Mouse (Mus musculus): ENCODE measurements around the gene Ltbp1. TPM values are rescaled to one million over a fixed set of nuclear protein-coding genes. Genes with fewer than 3 reads are reported as not detected.

Gene Ltbp1
- total and polyA plus RNA-seq, 3 experiments = 17.2 to 40.4 (median 39.9) TPM

DNA sequence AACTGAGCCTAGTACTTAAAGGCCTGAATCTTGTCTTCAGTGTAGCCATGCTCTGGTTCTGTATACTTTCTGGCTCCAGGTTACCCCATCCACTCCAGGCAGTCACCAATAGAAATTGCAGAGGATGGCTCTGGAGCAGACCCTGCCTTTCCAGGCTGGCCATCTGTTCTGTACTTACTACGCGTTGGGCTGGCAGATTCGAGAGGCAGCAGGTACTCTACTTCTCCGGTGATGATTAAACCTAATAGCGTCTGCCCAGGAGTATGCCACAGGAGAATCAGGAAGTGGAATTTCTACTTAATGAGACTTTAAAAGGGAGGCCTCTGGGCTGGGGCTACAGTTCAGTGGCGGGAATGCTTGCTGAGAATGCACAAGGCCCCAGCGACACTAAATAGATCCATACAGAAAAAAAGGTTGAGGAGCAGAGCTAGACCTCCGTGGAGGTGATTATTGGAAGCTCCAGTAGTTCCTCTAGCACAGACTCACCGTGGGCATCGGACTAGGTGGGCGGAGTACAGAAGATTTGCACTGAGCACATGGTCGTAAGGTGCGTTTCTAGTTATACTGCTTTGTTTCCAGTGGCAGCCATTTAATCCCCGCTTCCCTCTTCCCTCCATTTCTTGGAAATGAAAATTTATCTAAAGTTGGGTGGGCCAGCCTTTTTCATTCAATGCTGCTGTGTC, 177.1 kb downstream of the Ltbp1 start:
- no peak overlapping the region for H3K27ac ChIP-seq
- intact Hi-C loops (cut with DNase I) = no loop called here

DNA sequence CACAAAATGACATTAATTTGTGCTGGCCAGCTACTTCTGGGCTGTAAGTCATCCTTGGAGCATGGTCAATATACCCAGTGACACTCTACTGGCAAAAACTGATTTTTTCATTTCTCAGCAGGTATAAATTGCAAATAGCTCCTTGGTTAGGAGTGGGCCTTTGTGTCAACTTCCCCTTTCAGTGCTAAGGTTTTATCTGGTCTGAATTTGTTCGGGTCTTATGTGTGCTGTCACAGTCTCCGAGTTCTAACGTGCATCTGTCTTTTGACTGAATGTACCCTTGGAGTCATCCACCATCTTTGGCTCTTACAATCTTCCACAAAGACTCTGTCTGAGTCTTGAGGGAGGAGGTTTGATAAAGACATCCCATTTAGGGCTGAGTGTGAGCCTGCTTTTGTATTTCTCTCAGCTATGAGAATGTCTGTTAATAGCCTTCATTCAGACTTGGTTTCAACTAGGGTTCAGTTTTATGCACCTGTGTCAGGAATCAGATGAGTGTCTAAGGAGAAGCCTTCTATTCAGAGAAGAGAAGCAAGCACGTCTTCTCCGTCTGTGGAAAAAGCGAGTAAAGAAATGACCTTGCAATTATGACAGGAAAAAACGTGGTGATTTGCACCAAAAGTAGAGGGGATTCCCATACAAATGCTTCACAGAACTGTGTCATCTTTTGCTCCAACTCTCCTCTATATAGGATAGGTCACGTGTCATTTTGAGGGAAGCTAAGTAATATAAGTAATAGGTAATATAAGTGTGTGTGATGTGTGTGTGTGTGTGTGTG, 181.6 kb downstream of the Ltbp1 start:
- no peaks in the 10 kb centered on the region for H3K36me3 ChIP-seq (ENCODE audit: control insufficient read depth, insufficient read depth, low read length)
- no peak for TF ChIP-seq EP300 (IDR thresholded peaks at IDR 0.05; ENCODE audit: insufficient read depth, low read depth, low read length)
- no peak for TF ChIP-seq CTCF (IDR thresholded peaks at IDR 0.05)
- TF ChIP-seq POLR2A (IDR thresholded peaks at IDR 0.05; ENCODE audit: insufficient read depth, low read depth, low read length) = no peak
- H3K9ac ChIP-seq (ENCODE audit: low read depth, low read length) = no peak overlapping the region
- 89% methylated on average over 8 of the region's 8 CpGs for WGBS
- intact Hi-C loops (cut with DNase I) = no loop called here
- no peak overlapping the region for H3K27ac ChIP-seq
- DNase-seq = no peak
- H3K27me3 ChIP-seq (ENCODE audit: control insufficient read depth, insufficient read depth, low read length) = no peaks in the 10 kb centered on the region
- peaks cover 3% of the 10 kb centered on the region; the same call in 1 of the 2 replicates for H3K4me1 ChIP-seq (ENCODE audit: control insufficient read depth, insufficient read depth, low read length)
- H3K4me3 ChIP-seq = no peak overlapping the region
- H3K79me2 ChIP-seq (replicated peaks; ENCODE audit: control insufficient read depth, insufficient read depth, low read length) = no peaks in the 10 kb centered on the region

More for the DNA sequence above, 177.1 kb downstream of the Ltbp1 start:
- no peaks in the 10 kb centered on the region for H3K79me2 ChIP-seq (replicated peaks; ENCODE audit: control insufficient read depth, insufficient read depth, low read length)
- no peak for TF ChIP-seq POLR2A (IDR thresholded peaks at IDR 0.05; ENCODE audit: insufficient read depth, low read depth, low read length)
- TF ChIP-seq EP300 (IDR thresholded peaks at IDR 0.05; ENCODE audit: insufficient read depth, low read depth, low read length) = no peak
- TF ChIP-seq CTCF (IDR thresholded peaks at IDR 0.05) = no peak
- no peaks in the 10 kb centered on the region for H3K27me3 ChIP-seq (ENCODE audit: control insufficient read depth, insufficient read depth, low read length)
- WGBS = 94% methylated on average over 14 of the region's 14 CpGs
- no peaks in the 10 kb centered on the region for H3K36me3 ChIP-seq (ENCODE audit: control insufficient read depth, insufficient read depth, low read length)
- no peak overlapping the region for H3K9ac ChIP-seq (ENCODE audit: low read depth, low read length)
- H3K4me3 ChIP-seq = no peak overlapping the region
- no peak for DNase-seq
- peaks cover 2% of the 10 kb centered on the region; the same call in 1 of the 2 replicates for H3K4me1 ChIP-seq (ENCODE audit: control insufficient read depth, insufficient read depth, low read length)

DNA sequence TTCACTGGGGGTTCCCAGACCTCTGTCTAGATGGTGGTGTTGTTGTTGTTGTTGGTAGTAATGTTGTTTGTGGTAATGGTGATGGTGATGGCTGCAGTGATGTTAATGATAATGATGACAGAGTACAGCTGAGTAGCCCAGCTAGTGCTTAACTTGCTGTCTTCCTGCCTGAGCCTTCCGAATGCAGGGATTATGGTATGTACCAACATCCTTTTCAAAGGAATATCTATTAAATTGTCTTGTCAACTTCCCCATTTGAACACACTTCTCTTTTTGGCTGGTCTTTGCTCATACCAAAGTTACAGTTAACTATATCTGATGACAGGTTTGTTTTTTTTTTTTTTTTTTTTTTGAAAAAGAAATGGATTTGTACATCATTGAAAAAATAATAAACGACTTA, 191.6 kb downstream of the Ltbp1 start:
- TF ChIP-seq POLR2A (IDR thresholded peaks at IDR 0.05; ENCODE audit: insufficient read depth, low read depth, low read length) (no peak), CTCF (IDR thresholded peaks at IDR 0.05) (no peak), EP300 (IDR thresholded peaks at IDR 0.05; ENCODE audit: insufficient read depth, low read depth, low read length) (no peak)
- H3K36me3 ChIP-seq (ENCODE audit: control insufficient read depth, insufficient read depth, low read length) = no peaks in the 10 kb centered on the region
- no peaks in the 10 kb centered on the region; the same call in 1 of the 2 replicates for H3K79me2 ChIP-seq (replicated peaks; ENCODE audit: control insufficient read depth, insufficient read depth, low read length)
- intact Hi-C loops (cut with DNase I) = no loop called here
- H3K4me3 ChIP-seq = no peak overlapping the region
- DNase-seq = no peak
- H3K27me3 ChIP-seq (ENCODE audit: control insufficient read depth, insufficient read depth, low read length) = no peaks in the 10 kb centered on the region
- 84% methylated on average over 2 of the region's 2 CpGs for whole genome bisulfite sequencing
- H3K4me1 ChIP-seq (ENCODE audit: control insufficient read depth, insufficient read depth, low read length) = peaks cover 2% of the 10 kb centered on the region
- no peak overlapping the region for H3K27ac ChIP-seq
- no peak overlapping the region for H3K9ac ChIP-seq (ENCODE audit: low read depth, low read length)

DNA sequence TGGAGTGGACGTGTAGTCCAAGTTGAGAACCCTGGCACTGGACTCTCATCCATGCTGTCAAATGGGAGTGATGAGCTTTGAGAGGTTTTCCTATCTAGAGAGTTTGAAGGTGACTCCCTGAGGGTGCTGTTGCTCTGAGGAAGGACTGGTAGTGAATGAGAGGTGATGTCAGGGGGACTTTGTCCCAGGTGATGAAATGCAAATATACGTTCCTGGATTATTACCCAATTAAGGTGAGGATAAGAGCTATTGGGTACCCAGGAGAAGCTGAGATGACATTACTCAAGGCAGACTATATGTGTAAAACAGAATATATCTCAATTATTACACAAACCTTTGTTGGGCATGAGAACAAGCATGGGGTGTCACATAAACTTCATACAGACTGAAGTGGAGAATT, 193.4 kb downstream of the Ltbp1 start:
- 83% methylated on average over 2 of the region's 2 CpGs for WGBS
- DNase-seq = no peak
- Histone ChIP-seq H3K79me2 (replicated peaks; ENCODE audit: control insufficient read depth, insufficient read depth, low read length) (no peaks in the 10 kb centered on the region; the same call in 1 of the 2 replicates), H3K4me1 (ENCODE audit: control insufficient read depth, insufficient read depth, low read length) (peaks cover 2% of the 10 kb centered on the region), H3K9ac (ENCODE audit: low read depth, low read length) (no peak overlapping the region), H3K27me3 (ENCODE audit: control insufficient read depth, insufficient read depth, low read length) (no peaks in the 10 kb centered on the region), H3K27ac (no peak overlapping the region), H3K4me3 (no peak overlapping the region), H3K36me3 (ENCODE audit: control insufficient read depth, insufficient read depth, low read length) (peaks cover 3% of the 10 kb centered on the region)
- intact Hi-C loops (cut with DNase I) = no loop called here
- TF ChIP-seq POLR2A (IDR thresholded peaks at IDR 0.05; ENCODE audit: insufficient read depth, low read depth, low read length) (no peak), EP300 (IDR thresholded peaks at IDR 0.05; ENCODE audit: insufficient read depth, low read depth, low read length) (no peak), CTCF (IDR thresholded peaks at IDR 0.05) (no peak)

DNA sequence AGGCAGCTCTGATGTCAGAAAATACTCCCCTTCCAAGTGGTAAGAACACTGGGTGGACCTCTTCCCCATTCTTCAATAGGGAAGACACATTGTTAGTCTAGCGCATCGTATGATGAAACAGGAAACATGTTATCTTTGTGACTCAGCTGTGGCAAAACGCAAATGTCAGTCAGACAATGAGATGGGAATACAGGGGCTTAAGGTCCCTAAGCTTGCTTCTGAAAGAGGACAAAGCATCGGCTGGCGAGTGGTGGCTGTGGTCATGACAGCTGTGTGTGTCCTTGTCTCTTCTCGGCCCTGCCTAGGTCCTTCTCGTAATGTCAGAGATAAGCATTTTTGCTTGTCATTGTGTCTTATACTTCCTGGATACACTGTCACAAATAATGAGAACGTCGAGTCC, 194.3 kb downstream of the Ltbp1 start:
- Histone ChIP-seq H3K4me3 (no peak overlapping the region), H3K4me1 (ENCODE audit: control insufficient read depth, insufficient read depth, low read length) (peaks cover 2% of the 10 kb centered on the region), H3K27me3 (ENCODE audit: control insufficient read depth, insufficient read depth, low read length) (no peaks in the 10 kb centered on the region), H3K36me3 (ENCODE audit: control insufficient read depth, insufficient read depth, low read length) (peaks cover 4% of the 10 kb centered on the region), H3K9ac (ENCODE audit: low read depth, low read length) (no peak overlapping the region), H3K79me2 (replicated peaks; ENCODE audit: control insufficient read depth, insufficient read depth, low read length) (no peaks in the 10 kb centered on the region; the same call in 1 of the 2 replicates), H3K27ac (no peak overlapping the region)
- TF ChIP-seq POLR2A (IDR thresholded peaks at IDR 0.05; ENCODE audit: insufficient read depth, low read depth, low read length) = no peak
- TF ChIP-seq EP300 (IDR thresholded peaks at IDR 0.05; ENCODE audit: insufficient read depth, low read depth, low read length) = no peak
- no peak for TF ChIP-seq CTCF (IDR thresholded peaks at IDR 0.05)
- peak in 1 of 2 experiments; percentile 7 for DNase-seq
- intact Hi-C loops (cut with DNase I) = no loop called here
- 31% methylated on average over 9 of the region's 9 CpGs for WGBS

DNA sequence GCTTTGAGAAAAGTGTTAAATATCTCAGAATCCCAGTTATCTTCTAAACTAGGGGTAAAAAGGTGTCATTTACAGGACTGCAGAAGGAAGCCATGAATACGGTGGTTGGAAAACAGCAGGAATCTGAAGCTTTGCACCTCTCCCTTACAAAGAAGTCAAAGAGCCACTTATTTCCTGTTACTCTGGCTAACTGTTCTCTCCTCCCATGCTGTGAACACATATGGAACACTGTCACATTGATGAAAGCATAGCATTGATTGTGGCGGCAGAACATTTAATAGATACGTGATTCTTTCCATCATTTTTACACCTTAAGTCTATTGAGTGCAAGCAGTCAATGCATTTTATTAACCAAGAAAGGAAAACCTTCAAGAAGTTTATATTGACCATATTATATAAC, 196.9 kb downstream of the Ltbp1 start:
- intact Hi-C loops (cut with DNase I) = no loop called here
- no peaks in the 10 kb centered on the region; the same call in 1 of the 2 replicates for H3K79me2 ChIP-seq (replicated peaks; ENCODE audit: control insufficient read depth, insufficient read depth, low read length)
- no peak for DNase-seq
- H3K4me1 ChIP-seq (ENCODE audit: control insufficient read depth, insufficient read depth, low read length) = peaks cover 2% of the 10 kb centered on the region
- no peak overlapping the region for H3K4me3 ChIP-seq
- H3K27ac ChIP-seq = no peak overlapping the region
- 86% methylated on average over 3 of the region's 3 CpGs for WGBS
- H3K27me3 ChIP-seq (ENCODE audit: control insufficient read depth, insufficient read depth, low read length) = no peaks in the 10 kb centered on the region
- TF ChIP-seq POLR2A (IDR thresholded peaks at IDR 0.05; ENCODE audit: insufficient read depth, low read depth, low read length) (no peak), EP300 (IDR thresholded peaks at IDR 0.05; ENCODE audit: insufficient read depth, low read depth, low read length) (no peak), CTCF (IDR thresholded peaks at IDR 0.05) (no peak)
- no peak overlapping the region for H3K9ac ChIP-seq (ENCODE audit: low read depth, low read length)
- H3K36me3 ChIP-seq (ENCODE audit: control insufficient read depth, insufficient read depth, low read length) = peaks cover 4% of the 10 kb centered on the region
